Mouse (Mus musculus) liver, embryonic 12.5 days (tissue): ENCODE data around the gene Olfr798. TPM values are rescaled to one million over a fixed set of nuclear protein-coding genes. Genes with fewer than 3 reads are reported as not detected.

Source experiments
- ATAC-seq: fragments of 200-750 bp; cut with Nextera tagmentation; 2 replicates; pipeline ENCODE4 v1.8.0; 2017; ENCODE audit warnings: moderate number of reproducible peaks, mild to moderate bottlenecking, moderate library complexity
- H3K27ac ChIP-seq: fragments of 300-500 bp; sonication (generic); 2 replicates; pipeline ENCODE4 v1.5.1; 2016; ENCODE audit warnings: mild to moderate bottlenecking
- H3K27me3 ChIP-seq: fragments of 300-500 bp; sonication (generic); replicated peaks from 2 replicates; pipeline ENCODE4 v1.6.1; 2016; ENCODE audit warnings: mild to moderate bottlenecking, moderate library complexity
- H3K36me3 ChIP-seq: fragments of 300-500 bp; sonication (generic); 2 replicates; pipeline ENCODE4 v1.6.1; 2016; ENCODE audit warnings: mild to moderate bottlenecking, moderate library complexity
- H3K4me1 ChIP-seq: fragments of 300-500 bp; sonication (generic); 2 replicates; pipeline ENCODE4 v1.6.1; 2016
- H3K4me2 ChIP-seq: fragments of 300-500 bp; sonication (generic); 2 replicates; pipeline ENCODE4 v1.6.1; 2016; ENCODE audit warnings: mild to moderate bottlenecking, moderate library complexity
- H3K4me3 ChIP-seq: fragments of 300-500 bp; sonication (generic); 2 replicates; pipeline ENCODE4 v1.5.1; 2016; ENCODE audit warnings: mild to moderate bottlenecking, moderate library complexity
- H3K9ac ChIP-seq: fragments of 300-500 bp; sonication (generic); 2 replicates; pipeline ENCODE4 v1.6.1; 2016; ENCODE audit warnings: mild to moderate bottlenecking, moderate library complexity
- H3K9me3 ChIP-seq: fragments of 300-500 bp; sonication (generic); replicated peaks from 2 replicates; pipeline ENCODE4 v1.6.1; 2016; ENCODE audit warnings: mild to moderate bottlenecking, moderate library complexity
- WGBS: fragments of 180-500 bp; shearing (Covaris S2); methylation state at CpG from one replicate; pipeline ENCODE4 v1.1.7; 2016; ENCODE audit not compliant: insufficient replicate concordance; 5-methylcytosine and 5-hydroxymethylcytosine counted together
- microRNA-seq: library from miRNA; unstranded; fragments of <30 nt; microRNA quantifications from one replicate; pipeline ENCODE4, GENCODE M21; 2017
- polyA plus RNA-seq: library from polyadenylated mRNA; unstranded; fragments of >200 nt; fragmentation: Nextera tagmentation; extraction: Ambion mirVana; gene quantifications from 2 replicates; pipeline ENCODE4 v1.2.1, GENCODE M21; 2016

The Olfr798 gene
- polyA plus RNA-seq, result not detected in 2 replicates

GRCm38 (mm10) chr10:129627834-129628233, at the start of gene Olfr798:
Gene Olfr798, minus strand, starts transcription at chr10:129627934.
- ATAC-seq, result no peak
- H3K27ac ChIP-seq, result no peak within 1 kb of the TSS
- no peaks in the 10 kb centered on the region for H3K36me3 ChIP-seq
- no peaks in the 10 kb centered on the region for H3K4me1 ChIP-seq
- no peak within 1 kb of the TSS for H3K4me3 ChIP-seq
- no peaks in the 10 kb centered on the region for H3K27me3 ChIP-seq
- 59% methylated on average over 1 of the region's 1 CpGs for WGBS
- no peak within 1 kb of the TSS for H3K4me2 ChIP-seq
- H3K9me3 ChIP-seq, result 0 out of 2 replicates have a peak, but pooled peaks cover 2% of the 10 kb centered on the region
- no peak within 1 kb of the TSS for H3K9ac ChIP-seq

GRCm38 (mm10) chr10:129673765-129674164, 46.0 kb upstream of the Olfr798 start, which contains the start of gene Olfr801:
Gene Olfr801, minus strand, starts transcription at chr10:129673865.
- no peak for ATAC-seq
- H3K4me2 ChIP-seq, result no peak within 1 kb of the TSS
- no peaks in the 10 kb centered on the region for H3K9me3 ChIP-seq
- H3K36me3 ChIP-seq, result no peaks in the 10 kb centered on the region
- no peak within 1 kb of the TSS for H3K27ac ChIP-seq
- H3K4me3 ChIP-seq, result no peak within 1 kb of the TSS
- 59% methylated on average over 1 of the region's 1 CpGs for WGBS
- no peaks in the 10 kb centered on the region for H3K4me1 ChIP-seq
- no peaks in the 10 kb centered on the region for H3K27me3 ChIP-seq
- no peak within 1 kb of the TSS for H3K9ac ChIP-seq

- no peak within 1 kb of the TSS for H3K27ac ChIP-seq
- no peak for ATAC-seq
These were observed 29.7 kb upstream of the Olfr798 start, which contains the start of gene Olfr800 for GRCm38 (mm10) chr10:129657394-129657793. Gene Olfr800, plus strand, starts transcription at chr10:129657694.

GRCm38 (mm10) chr10:129651763-129652162, 24.0 kb upstream of the Olfr798 start:
- no peak for ATAC-seq
- WGBS, result 74% methylated on average over 1 of the region's 1 CpGs
- Histone ChIP-seq H3K9me3 (peaks cover 7% of the 10 kb centered on the region; the same call in 1 of the 2 replicates), H3K4me1 (no peaks in the 10 kb centered on the region), H3K4me3 (no peak overlapping the region), H3K9ac (no peak overlapping the region), H3K36me3 (no peaks in the 10 kb centered on the region), H3K27me3 (no peaks in the 10 kb centered on the region), H3K4me2 (no peak overlapping the region), H3K27ac (no peak overlapping the region)

More at GRCm38 (mm10) chr10:129657394-129657793, 29.7 kb upstream of the Olfr798 start, which contains the start of gene Olfr800:
- Histone ChIP-seq H3K36me3 (no peaks in the 10 kb centered on the region), H3K4me3 (no peak within 1 kb of the TSS), H3K9me3 (0 out of 2 replicates have a peak, but pooled peaks cover 4% of the 10 kb centered on the region), H3K9ac (no peak within 1 kb of the TSS), H3K27me3 (no peaks in the 10 kb centered on the region), H3K4me2 (no peak within 1 kb of the TSS), H3K4me1 (no peaks in the 10 kb centered on the region)

- H3K27me3 ChIP-seq, result no peaks in the 10 kb centered on the region
- H3K4me3 ChIP-seq, result no peak within 1 kb of the TSS
- H3K36me3 ChIP-seq, result no peaks in the 10 kb centered on the region
- H3K4me2 ChIP-seq, result no peak within 1 kb of the TSS
- no peaks in the 10 kb centered on the region for H3K4me1 ChIP-seq
- no peaks in the 10 kb centered on the region for H3K9me3 ChIP-seq
- WGBS, result 8% methylated on average over 1 of the region's 1 CpGs
- H3K27ac ChIP-seq, result no peak within 1 kb of the TSS
- no peak for ATAC-seq
- no peak within 1 kb of the TSS for H3K9ac ChIP-seq
These were observed 9.4 kb upstream of the Olfr798 start, which contains the start of gene Olfr799 for GRCm38 (mm10) chr10:129637184-129637583. Gene Olfr799, plus strand, starts transcription at chr10:129637484.

GRCm38 (mm10) chr10:129623251-129623650, 4.5 kb downstream of the Olfr798 start:
- Histone ChIP-seq H3K27me3 (no peaks in the 10 kb centered on the region), H3K27ac (no peak overlapping the region), H3K4me3 (no peak overlapping the region), H3K9ac (no peak overlapping the region), H3K4me2 (no peak overlapping the region), H3K36me3 (no peaks in the 10 kb centered on the region), H3K9me3 (no peaks in the 10 kb centered on the region), H3K4me1 (no peaks in the 10 kb centered on the region)
- ATAC-seq, result no peak

- Histone ChIP-seq H3K27ac (no peak overlapping the region), H3K4me2 (no peak overlapping the region), H3K4me1 (no peaks in the 10 kb centered on the region), H3K36me3 (no peaks in the 10 kb centered on the region), H3K27me3 (no peaks in the 10 kb centered on the region), H3K9ac (no peak overlapping the region), H3K9me3 (no peaks in the 10 kb centered on the region), H3K4me3 (no peak overlapping the region)
- WGBS, result 16% methylated on average over 1 of the region's 1 CpGs
- no peak for ATAC-seq
These were observed 6.0 kb downstream of the Olfr798 start for GRCm38 (mm10) chr10:129621724-129622123.

GRCm38 (mm10) chr10:129612470-129612869, 15.3 kb downstream of the Olfr798 start, which contains the start of gene Olfr796:
Gene Olfr796, minus strand, starts transcription at chr10:129612570.
- no peak within 1 kb of the TSS for H3K4me2 ChIP-seq
- H3K36me3 ChIP-seq, result no peaks in the 10 kb centered on the region
- 82% methylated on average over 1 of the region's 1 CpGs for WGBS
- H3K4me3 ChIP-seq, result no peak within 1 kb of the TSS
- no peaks in the 10 kb centered on the region for H3K4me1 ChIP-seq
- no peak for ATAC-seq
- H3K9ac ChIP-seq, result no peak within 1 kb of the TSS
- no peaks in the 10 kb centered on the region for H3K27me3 ChIP-seq
- H3K9me3 ChIP-seq, result 0 out of 2 replicates have a peak, but pooled peaks cover 5% of the 10 kb centered on the region
- H3K27ac ChIP-seq, result no peak within 1 kb of the TSS

GRCm38 (mm10) chr10:129577066-129577465, 50.7 kb downstream of the Olfr798 start:
- Histone ChIP-seq H3K27ac (no peak overlapping the region), H3K27me3 (no peaks in the 10 kb centered on the region), H3K36me3 (no peaks in the 10 kb centered on the region), H3K9me3 (no peaks in the 10 kb centered on the region), H3K9ac (no peak overlapping the region), H3K4me1 (no peaks in the 10 kb centered on the region), H3K4me3 (no peak overlapping the region), H3K4me2 (no peak overlapping the region)
- ATAC-seq, result no peak
- WGBS, result 50% methylated on average over 1 of the region's 1 CpGs

Small RNAs within 50 kb of the gene (microRNA-seq; reads per million reads assigned to microRNA genes)
- not detected for gene Gm23252

Other genes with a start within 250 kb of the Olfr798 start
- not detected in 2 replicates for gene Olfr784, start 243.9 kb downstream of the Olfr798 start, polyA plus RNA-seq
- not detected in 2 replicates for gene Olfr785, start 222.5 kb downstream of the Olfr798 start, polyA plus RNA-seq
- not detected in 2 replicates for gene Olfr786, start 200.6 kb downstream of the Olfr798 start, polyA plus RNA-seq
- not detected in 2 replicates for gene Olfr787, start 166.1 kb downstream of the Olfr798 start, polyA plus RNA-seq
- gene Olfr788, start 156.9 kb downstream of the Olfr798 start, polyA plus RNA-seq, result not detected in 2 replicates
- gene Olfr789, start 143.2 kb downstream of the Olfr798 start, polyA plus RNA-seq, result not detected in 2 replicates
- gene Olfr790, start 129.4 kb downstream of the Olfr798 start, polyA plus RNA-seq, result not detected in 2 replicates
- not detected in 2 replicates for gene Olfr791, start 106.1 kb downstream of the Olfr798 start, polyA plus RNA-seq
- gene Olfr792, start 88.8 kb downstream of the Olfr798 start, polyA plus RNA-seq, result not detected in 2 replicates
- gene Olfr794, start 60.3 kb downstream of the Olfr798 start, polyA plus RNA-seq, result not detected in 2 replicates
- not detected in 2 replicates for gene Olfr796, start 15.4 kb downstream of the Olfr798 start, polyA plus RNA-seq
- not detected in 2 replicates for gene Olfr799, start 9.6 kb upstream of the Olfr798 start, polyA plus RNA-seq
- gene Olfr800, start 29.8 kb upstream of the Olfr798 start, polyA plus RNA-seq, result not detected in 2 replicates
- gene Olfr801, start 45.9 kb upstream of the Olfr798 start, polyA plus RNA-seq, result not detected in 2 replicates
- not detected in 2 replicates for gene Olfr802, start 60.2 kb upstream of the Olfr798 start, polyA plus RNA-seq
- gene Olfr803, start 66.4 kb upstream of the Olfr798 start, polyA plus RNA-seq, result not detected in 2 replicates
- not detected in 2 replicates for gene Olfr804, start 75.3 kb upstream of the Olfr798 start, polyA plus RNA-seq
- gene Olfr805, start 101.4 kb upstream of the Olfr798 start, polyA plus RNA-seq, result not detected in 2 replicates
- not detected in 2 replicates for gene Olfr806, start 114.0 kb upstream of the Olfr798 start, polyA plus RNA-seq
- gene Olfr807, start 129.9 kb upstream of the Olfr798 start, polyA plus RNA-seq, result not detected in 2 replicates
- gene Olfr808, start 137.5 kb upstream of the Olfr798 start, polyA plus RNA-seq, result not detected in 2 replicates
- not detected in 2 replicates for gene Olfr809, start 146.7 kb upstream of the Olfr798 start, polyA plus RNA-seq
- not detected in 2 replicates for gene Olfr810, start 167.0 kb upstream of the Olfr798 start, polyA plus RNA-seq
- gene Olfr811, start 176.5 kb upstream of the Olfr798 start, polyA plus RNA-seq, result not detected in 2 replicates
- gene Olfr812, start 218.2 kb upstream of the Olfr798 start, polyA plus RNA-seq, result not detected in 2 replicates
- not detected in 2 replicates for gene Olfr813, start 227.4 kb upstream of the Olfr798 start, polyA plus RNA-seq